In genomic region chr9:49793987-49794550, GRCm38 (mm10) we compare ENCODE assay signal across 18 mouse cellular contexts. TPM values are rescaled to one million over a fixed set of nuclear protein-coding genes. Genes with fewer than 3 reads are reported as not detected.
DNase-seq lines count a peak whose midpoint lies in the region; ATAC-seq and TF ChIP-seq lines count a peak whose summit lies in the region.
"Had no signal": no experiment of that assay in that cellular context is flagged by ENCODE, and none has a peak within 500 bp of the region (broad histone marks: within the 10 kb centered on the region; RNA-seq: fewer than 3 reads in every experiment).

No protein-coding gene starts in this region.

- 0 out of 2 replicates have a peak overlapping the region, but pooled peaks have one; percentile 2 for H3K4me2 ChIP-seq in forebrain, postnatal 0 days (ENCODE audit: low read depth)
- no peak overlapping the region for H3K4me2 ChIP-seq in forebrain, embryonic 16.5 days (ENCODE audit: low read length)
- H3K4me2 ChIP-seq in lung, embryonic 14.5 days = no peak overlapping the region
- H3K4me2 ChIP-seq: liver, embryonic 11.5 days; lung, embryonic 15.5 days; midbrain, embryonic 12.5 days had no signal

- H3K9me3 ChIP-seq in forebrain, postnatal 0 days (ENCODE audit: low read length) = no peaks in the 10 kb centered on the region
- H3K9me3 ChIP-seq in forebrain, embryonic 16.5 days (ENCODE audit: control insufficient read depth, low read length) = no peaks in the 10 kb centered on the region
- H3K9me3 ChIP-seq in lung, embryonic 14.5 days (ENCODE audit: low read depth, low read length) = no peaks in the 10 kb centered on the region
- H3K9me3 ChIP-seq: lung, embryonic 15.5 days; midbrain, embryonic 12.5 days had no signal

- no peak overlapping the region for H3K9ac ChIP-seq in forebrain, postnatal 0 days
- no peak overlapping the region for H3K9ac ChIP-seq in forebrain, embryonic 16.5 days (replicated peaks; ENCODE audit: low read depth, low read length)
- no peak overlapping the region for H3K9ac ChIP-seq in lung, embryonic 14.5 days
- H3K9ac ChIP-seq: lung, embryonic 15.5 days; midbrain, embryonic 12.5 days had no signal

- WGBS in forebrain, postnatal 0 days = 34% methylated on average over 6 of the region's 6 CpGs
- WGBS in forebrain, embryonic 16.5 days = 32% methylated on average over 6 of the region's 6 CpGs
- 18% methylated on average over 6 of the region's 6 CpGs for WGBS in lung, embryonic 14.5 days
- 36% methylated on average over 6 of the region's 6 CpGs for WGBS in lung, adult 2 months

- no peak overlapping the region for H3K4me3 ChIP-seq in forebrain, postnatal 0 days (ENCODE audit: low read depth, low read length)
- no peak overlapping the region for H3K4me3 ChIP-seq in forebrain, embryonic 16.5 days (replicated peaks; ENCODE audit: low read length)
- H3K4me3 ChIP-seq in lung, embryonic 14.5 days (ENCODE audit: low read depth, low read length) = no peak overlapping the region
- no peak overlapping the region for H3K4me3 ChIP-seq in lung, adult 2 months (replicated peaks; ENCODE audit: extremely low read depth, low read depth, low read length)
- H3K4me3 ChIP-seq in left cerebral cortex, adult 2 months = no peak overlapping the region
- H3K4me3 ChIP-seq: erythroblast, embryonic 14.5 days; lung, embryonic 15.5 days; midbrain, embryonic 12.5 days had no signal

- no peak for TF ChIP-seq CTCF in forebrain, postnatal 0 days (IDR thresholded peaks at IDR 0.05; ENCODE audit: low read depth)
- TF ChIP-seq CTCF in lung, embryonic 14.5 days (IDR thresholded peaks at IDR 0.05; ENCODE audit: low read depth) = no peak
- no peak for TF ChIP-seq CTCF in lung, adult 2 months (IDR thresholded peaks at IDR 0.05; ENCODE audit: insufficient read depth, low read length)
- TF ChIP-seq CTCF in left cerebral cortex, adult 2 months (IDR thresholded peaks at IDR 0.05) = no peak

- intact Hi-C loops in left cerebral cortex, adult 2 months (cut with DNase I) = loop anchor here (10.0 kb wide), 2 partner anchors 269 to 299 kb away; no protein-coding TSS in a partner anchor

- H3K4me1 ChIP-seq in forebrain, postnatal 0 days (ENCODE audit: insufficient read depth) = peaks cover 27% of the 10 kb centered on the region
- H3K4me1 ChIP-seq in forebrain, embryonic 16.5 days (replicated peaks; ENCODE audit: control insufficient read depth, insufficient read depth, low read length) = peaks cover 32% of the 10 kb centered on the region
- 0 out of 2 replicates have a peak, but pooled peaks cover 3% of the 10 kb centered on the region for H3K4me1 ChIP-seq in lung, embryonic 14.5 days (ENCODE audit: insufficient read depth)
- H3K4me1 ChIP-seq in lung, adult 2 months (ENCODE audit: control insufficient read depth, insufficient read depth, low read length) = no peaks in the 10 kb centered on the region

- no peaks in the 10 kb centered on the region for H3K27me3 ChIP-seq in forebrain, postnatal 0 days (ENCODE audit: insufficient read depth, low read length)
- H3K27me3 ChIP-seq in forebrain, embryonic 16.5 days (replicated peaks; ENCODE audit: control insufficient read depth, insufficient read depth, low read length) = no peaks in the 10 kb centered on the region
- peaks cover 9% of the 10 kb centered on the region for H3K27me3 ChIP-seq in lung, embryonic 14.5 days (ENCODE audit: insufficient read depth, low read length)
- H3K27me3 ChIP-seq: midbrain, embryonic 12.5 days had no signal

- no peak for TF ChIP-seq POLR2A in lung, adult 2 months (IDR thresholded peaks at IDR 0.05; ENCODE audit: borderline replicate concordance, extremely low read depth, low read depth, low read length)

- H3K36me3 ChIP-seq in forebrain, postnatal 0 days (ENCODE audit: insufficient read depth) = no peaks in the 10 kb centered on the region
- no peaks in the 10 kb centered on the region for H3K36me3 ChIP-seq in forebrain, embryonic 16.5 days (ENCODE audit: control insufficient read depth, insufficient read depth)
- H3K36me3 ChIP-seq in lung, embryonic 14.5 days (ENCODE audit: insufficient read depth) = no peaks in the 10 kb centered on the region
- H3K36me3 ChIP-seq: lung, embryonic 15.5 days; midbrain, embryonic 12.5 days had no signal

- no peak for DNase-seq in forebrain, postnatal 0 days
- DNase-seq in lung, embryonic 14.5 days = peak; percentile 74
- DNase-seq in lung, adult 2 months = no peak
- DNase-seq in NIH3T3 (ENCODE audit: low read depth) = peak; percentile 40
- peak; percentile 20 for DNase-seq in gonadal fat pad, adult 2 months (ENCODE audit: low read depth)
- DNase-seq in gastrocnemius, adult 8-10 months (ENCODE audit: low spot score in 2 of 2) = no peak
- no peak for DNase-seq in left cerebral cortex, adult 2 months (ENCODE audit: extremely low spot score in 1 of 2, low spot score in 2 of 2)
- DNase-seq: cerebellum, adult 8-10 months; gastrocnemius, postnatal 36 days; kidney, adult 11 months; thymus, postnatal 14 days had no signal

- ATAC-seq in forebrain, postnatal 0 days = no peak
- ATAC-seq in forebrain, embryonic 16.5 days = no peak
- no peak for ATAC-seq in lung, embryonic 14.5 days (ENCODE audit: insufficient read depth)

- H3K27ac ChIP-seq in forebrain, postnatal 0 days (ENCODE audit: low read depth, low read length) = no peak overlapping the region
- no peak overlapping the region for H3K27ac ChIP-seq in forebrain, embryonic 16.5 days (ENCODE audit: low read length)
- no peak overlapping the region for H3K27ac ChIP-seq in lung, embryonic 14.5 days (ENCODE audit: low read depth)
- no peak overlapping the region for H3K27ac ChIP-seq in left cerebral cortex, adult 2 months
- H3K27ac ChIP-seq: kidney, postnatal 0 days; lung, embryonic 15.5 days; macrophage; midbrain, embryonic 12.5 days had no signal

RNA-seq across cellular contexts. Expression of gene Ncam1, which starts 4.7 kb away (rescaled TPM):
- total RNA-seq in forebrain, postnatal 0 days (2014; rRNA removed) = 401 and 517 TPM in 2 replicates
- polyA plus RNA-seq in forebrain, postnatal 0 days (2015; fragmentation: Nextera tagmentation; extraction: Ambion mirVana) = 412 and 524 TPM in 2 replicates
- 389 and 436 TPM in 2 replicates for polyA plus RNA-seq in forebrain, embryonic 16.5 days (2015; fragmentation: Nextera tagmentation; extraction: Ambion mirVana)
- polyA plus RNA-seq in lung, embryonic 14.5 days (2014; fragmentation: Nextera tagmentation; extraction: Ambion mirVana) = 19.6 and 21.9 TPM in 2 replicates
- polyA plus RNA-seq in lung, adult 2 months (2012; rRNA removed) = 0.69 and 1.5 TPM in 2 replicates
- 9.3 and 16.4 TPM in 2 replicates for polyA plus RNA-seq in gonadal fat pad, adult 2 months (2012; rRNA removed)
- 10 to 100 TPM in 2 of 4 experiments, 1 to 10 TPM in 2; 6.7 to 12.6 (median 10.2) TPM for total RNA-seq in gastrocnemius, adult 8-10 months (2022)
- 100 to 1,000 TPM; 270 to 291 TPM for total RNA-seq in left cerebral cortex, adult 2 months (2021)

Comparison
In these comparisons a context has a peak if more than half of its experiments do, and no peak if none do; other contexts are left out.
1. DNase-seq: peak in lung, embryonic 14.5 days (single experiment), NIH3T3 (single experiment) and gonadal fat pad, adult 2 months (single experiment); none in forebrain, postnatal 0 days (single experiment), lung, adult 2 months (single experiment), gastrocnemius, adult 8-10 months (0 of 2) and left cerebral cortex, adult 2 months (0 of 2).
2. RNA of gene Ncam1, which starts 4.7 kb away (polyA plus RNA-seq): 412 to 524 TPM in forebrain, postnatal 0 days and 389 to 436 TPM in forebrain, embryonic 16.5 days; 19.6 to 21.9 TPM in lung, embryonic 14.5 days, 9.3 to 16.4 TPM in gonadal fat pad, adult 2 months and 0.69 to 1.5 TPM in lung, adult 2 months; every median in the first group is over 10 times any median in the second.